Mouse (Mus musculus) layer of hippocampus, postnatal 14 days (tissue): ENCODE data around the gene Pparg. TPM values are rescaled to one million over a fixed set of nuclear protein-coding genes. Genes with fewer than 3 reads are reported as not detected.
A peak's percentile ranks its signal among the peaks of the same experiment; 100 is the strongest.

Experiments used
- DNase-seq, 2 experiments: peaks; one replicate each; pipeline ENCODE4 v3.0.0; 2021 to 2022; ENCODE audit warnings: low spot score in 2 of 2, mixed read lengths in 1 of 2
- long read RNA-seq, 2 experiments: library from polyadenylated mRNA; stranded (forward); transcript quantifications; one replicate each; pipeline ENCODE4 v2.0.0; 2021
- total RNA-seq, 2 experiments: library from RNA; stranded (reverse); gene quantifications; 2 replicates each; pipeline ENCODE4 v1.2.3; 2021

The Pparg gene
- 1 to 10 TPM; 1.2 TPM for total RNA-seq
- long read RNA-seq, experiment 1, partial matches to known transcripts = 1 of 2 reads
- long read RNA-seq, experiment 1, other reads (novel, unspliced or antisense) = 1 of 2 reads
- long read RNA-seq, experiment 2 = 0 reads

DNA sequence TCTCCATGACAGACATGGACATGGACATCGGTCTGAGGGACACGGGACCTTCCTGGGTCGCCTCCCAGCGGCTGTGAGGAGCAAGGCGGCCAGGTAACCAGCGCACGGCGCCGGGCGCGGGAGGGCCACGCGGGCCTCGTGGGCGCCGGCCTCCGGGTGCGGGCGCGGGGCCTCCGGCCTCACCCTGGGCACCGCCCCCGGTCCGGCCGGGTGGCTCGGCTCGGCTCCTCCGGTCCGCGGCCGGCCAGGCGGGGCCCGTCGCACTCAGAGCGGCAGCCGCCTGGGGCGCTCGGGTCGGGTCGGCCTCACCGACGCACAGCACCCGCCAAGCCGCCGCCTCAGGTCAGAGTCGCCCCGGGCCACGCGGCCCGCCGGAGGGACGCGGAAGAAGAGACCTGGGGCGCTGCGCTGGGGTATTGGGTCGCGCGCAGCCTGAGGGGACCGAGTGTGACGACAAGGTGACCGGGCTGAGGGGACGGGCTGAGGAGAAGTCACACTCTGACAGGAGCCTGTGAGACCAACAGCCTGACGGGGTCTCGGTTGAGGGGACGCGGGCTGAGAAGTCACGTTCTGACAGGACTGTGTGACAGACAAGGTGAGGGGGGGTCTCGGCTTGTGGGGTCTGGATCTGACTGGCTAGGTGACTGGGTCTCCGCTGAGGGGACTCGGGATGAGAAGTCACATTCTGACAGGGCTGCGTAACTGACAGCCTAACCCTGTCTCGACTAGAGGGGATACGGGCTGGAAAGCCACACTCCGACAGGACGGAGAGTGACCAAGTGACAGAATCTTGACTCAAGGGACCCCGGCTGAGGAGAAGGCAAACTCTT lies at the start of gene Pparg:
TSS of gene Pparg (plus strand) at position 176 of the 830 bp plus-strand sequence.
- DNase-seq = peak in 1 of 2 experiments; percentile 19

DNA sequence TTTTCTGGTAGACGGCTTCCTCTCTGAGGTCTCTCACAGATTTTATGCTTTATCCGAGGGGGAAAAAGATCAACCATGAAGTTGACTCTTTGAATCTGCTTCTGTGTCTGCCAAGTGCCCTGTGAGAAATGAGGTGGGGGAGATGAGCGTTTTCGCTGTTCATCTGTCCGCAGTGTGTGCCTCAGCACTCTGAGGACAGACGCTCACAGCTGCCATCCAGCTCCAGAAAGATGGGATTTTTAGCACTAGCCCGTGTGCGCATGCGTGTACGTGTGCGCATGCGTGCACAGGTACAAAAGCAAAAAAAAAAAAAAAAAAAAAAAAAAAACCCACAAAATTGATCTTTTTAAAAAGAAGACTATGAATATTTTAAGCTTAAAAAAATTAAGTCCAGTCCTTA lies 48.0 kb upstream of the Pparg start:
- no peak for DNase-seq

DNA sequence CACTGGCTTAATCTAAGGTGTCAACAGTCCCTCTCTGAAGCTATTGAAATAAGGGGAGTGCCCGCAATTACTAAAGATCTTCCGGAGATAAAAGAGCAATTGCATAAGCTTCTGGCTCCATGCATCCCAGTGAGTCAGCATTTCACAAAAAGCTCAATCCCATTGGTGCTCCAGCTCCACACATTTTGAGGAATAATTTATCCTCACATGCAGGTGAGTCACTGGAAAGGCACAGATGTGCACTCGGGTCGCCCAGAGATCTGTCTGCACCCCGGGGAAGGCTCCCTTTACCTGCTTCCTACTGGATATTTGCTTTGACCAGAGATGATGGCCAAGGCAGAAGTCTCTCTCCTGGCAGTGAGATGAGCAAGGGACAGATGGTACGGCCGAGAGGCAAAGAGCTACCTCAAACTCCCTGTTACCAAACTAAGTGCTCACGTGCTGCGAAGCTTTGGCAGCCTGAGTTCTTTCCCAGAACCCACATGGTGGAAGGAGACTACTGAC lies 47.5 kb upstream of the Pparg start:
- DNase-seq = no peak

DNA sequence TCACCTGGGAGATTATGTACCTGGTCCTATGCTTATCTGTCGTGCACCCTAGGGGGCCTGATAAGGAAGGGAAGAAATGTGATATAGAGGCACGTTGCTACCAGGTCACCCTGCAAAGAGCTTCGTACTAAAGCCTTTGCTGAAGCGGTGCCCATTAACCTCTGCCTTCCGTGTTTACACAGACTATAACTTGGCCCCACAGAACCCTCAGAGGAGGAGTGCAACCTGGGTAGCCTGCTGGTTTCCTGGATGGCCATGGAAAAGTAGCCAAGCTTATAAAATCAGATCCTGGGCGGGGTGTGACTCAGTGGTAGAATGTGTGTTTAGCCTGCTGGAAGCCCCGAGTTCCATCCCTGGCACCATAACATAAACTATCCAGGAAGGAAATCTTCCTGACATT lies 46.8 kb upstream of the Pparg start:
- no peak for DNase-seq

DNA sequence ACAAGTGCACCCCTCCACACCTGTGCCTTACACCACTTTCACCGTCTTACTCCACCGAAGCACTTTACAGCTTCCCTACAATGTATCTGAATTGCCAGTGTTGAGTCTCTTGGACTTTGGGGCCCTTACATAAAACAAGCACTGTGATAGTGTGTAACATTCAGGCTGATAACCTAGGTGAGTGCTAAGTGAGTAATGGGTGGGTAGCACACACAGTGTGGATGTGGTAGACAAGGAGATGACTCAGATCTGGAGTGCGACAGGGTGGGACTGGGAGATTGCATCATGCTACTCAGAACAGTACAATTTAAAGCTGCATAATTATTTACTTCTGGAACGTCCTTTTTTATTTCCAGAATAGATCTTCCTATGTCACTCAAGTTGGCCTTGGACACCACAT lies 45.0 kb upstream of the Pparg start:
- no peak for DNase-seq

DNA sequence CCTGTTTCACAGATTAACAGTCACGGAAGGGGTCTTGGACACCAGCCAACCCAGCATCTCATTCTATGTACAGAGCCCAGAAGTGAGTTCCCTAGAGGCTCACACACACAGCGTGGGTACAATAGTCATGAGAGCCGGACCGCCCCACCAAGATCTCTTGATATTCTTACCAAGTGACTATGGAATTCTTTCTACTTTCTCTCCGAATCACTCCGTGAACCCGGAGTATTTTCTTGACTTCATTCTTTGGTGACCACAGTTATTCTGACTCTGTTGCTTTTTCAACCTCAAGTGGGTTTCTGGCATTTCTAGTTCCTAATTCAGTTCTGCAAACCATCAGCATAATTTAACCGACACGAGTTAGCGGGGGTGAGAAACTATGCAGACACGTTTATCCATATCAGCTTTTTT lies 43.9 kb upstream of the Pparg start:
- no peak for DNase-seq

DNA sequence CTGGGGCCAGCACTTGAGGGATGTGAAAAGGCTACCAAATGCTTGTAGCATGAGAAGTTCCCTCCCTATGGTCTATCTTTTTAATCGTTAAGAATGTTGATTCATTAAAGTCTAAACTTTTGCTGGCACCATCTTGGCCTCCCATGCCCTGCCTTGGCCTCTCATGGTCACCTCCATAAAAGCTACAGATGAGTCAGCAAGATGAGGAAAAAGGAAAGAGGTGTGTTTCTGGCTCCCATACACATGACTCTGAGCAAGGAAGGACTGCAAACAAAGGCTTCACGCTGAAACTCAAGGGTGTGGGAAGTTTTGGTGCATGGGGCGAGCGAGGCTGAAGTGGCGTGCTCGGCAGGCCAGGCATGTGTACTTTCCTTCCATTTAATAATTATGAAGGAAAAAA lies 41.9 kb upstream of the Pparg start:
- no peak for DNase-seq

DNA sequence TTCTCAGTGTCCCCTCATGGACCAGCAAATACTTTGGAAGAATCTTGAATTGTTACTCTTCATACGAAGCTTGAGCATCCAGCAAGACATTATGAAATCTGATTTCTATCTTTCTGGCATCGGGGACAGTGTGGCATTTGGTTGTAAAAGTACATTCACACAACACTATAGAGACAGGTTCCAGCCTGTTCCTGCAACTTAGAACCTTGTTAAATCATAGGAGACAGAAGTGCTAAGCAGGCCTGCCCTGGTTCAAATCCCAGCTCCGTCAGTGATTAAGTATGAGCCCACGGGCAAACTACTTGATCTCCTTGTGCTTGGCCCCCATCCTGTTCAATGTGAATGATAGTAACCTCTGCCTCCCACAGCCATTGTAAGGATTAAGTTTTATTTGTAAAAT lies 41.1 kb upstream of the Pparg start:
- DNase-seq = no peak

DNA sequence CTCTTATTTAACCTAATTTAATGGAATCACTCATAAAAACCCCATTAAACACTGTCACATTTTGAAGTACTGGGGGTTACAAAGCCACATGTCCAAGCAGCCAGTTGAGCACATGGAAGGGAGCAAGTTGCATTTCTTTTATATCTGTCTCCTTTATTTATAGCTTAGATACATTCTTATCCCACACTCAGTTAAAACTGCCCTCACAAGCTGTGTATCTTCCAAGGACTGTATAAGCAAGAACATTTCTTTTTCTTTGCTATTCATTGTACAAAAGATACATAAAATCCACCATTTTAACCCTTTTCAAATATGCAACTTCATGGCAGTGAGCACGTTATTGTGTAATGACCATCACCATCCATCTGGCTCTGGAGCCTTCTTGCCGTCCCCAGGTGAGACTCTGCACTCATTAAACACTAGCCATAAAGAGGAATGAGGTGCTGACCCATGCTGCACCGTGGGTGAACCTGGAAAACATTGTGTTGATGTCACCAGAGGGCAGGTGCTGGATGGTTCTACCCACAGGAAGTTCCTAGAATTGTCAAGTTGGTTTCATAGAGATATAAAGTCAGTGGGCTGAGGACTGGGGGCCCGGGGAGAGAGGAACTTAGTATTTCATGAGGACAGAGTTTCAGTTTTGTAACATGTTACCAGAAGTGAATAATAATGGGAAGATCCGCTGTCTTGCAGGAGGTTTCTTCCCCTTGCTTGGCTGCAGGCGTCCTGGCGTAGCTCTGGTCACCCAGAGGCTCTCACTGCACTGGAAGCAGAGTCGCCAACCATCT lies 39.6 kb upstream of the Pparg start:
- DNase-seq = no peak

DNA sequence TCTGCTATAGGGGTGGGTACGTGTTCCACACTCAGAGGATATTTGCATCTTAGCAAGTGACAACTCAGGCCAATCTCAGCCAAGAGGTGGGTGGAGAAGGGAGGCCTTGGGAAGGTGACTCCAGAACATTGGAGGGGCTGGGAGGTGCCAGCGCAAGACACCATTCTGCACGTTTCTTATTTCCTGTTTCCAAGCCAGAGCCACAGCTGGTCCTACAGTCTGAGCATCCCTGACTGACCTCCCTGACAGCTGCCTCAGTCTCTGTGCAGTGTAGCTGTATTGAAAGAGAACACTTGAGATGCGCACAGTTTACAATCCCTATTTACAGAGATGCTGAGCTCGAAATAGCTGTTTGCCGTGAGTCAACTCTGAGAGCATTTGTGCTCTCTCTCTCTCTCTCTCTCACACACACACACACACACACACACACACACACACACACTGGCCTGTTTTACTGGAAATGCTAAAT lies 38.8 kb upstream of the Pparg start:
- DNase-seq = no peak

DNA sequence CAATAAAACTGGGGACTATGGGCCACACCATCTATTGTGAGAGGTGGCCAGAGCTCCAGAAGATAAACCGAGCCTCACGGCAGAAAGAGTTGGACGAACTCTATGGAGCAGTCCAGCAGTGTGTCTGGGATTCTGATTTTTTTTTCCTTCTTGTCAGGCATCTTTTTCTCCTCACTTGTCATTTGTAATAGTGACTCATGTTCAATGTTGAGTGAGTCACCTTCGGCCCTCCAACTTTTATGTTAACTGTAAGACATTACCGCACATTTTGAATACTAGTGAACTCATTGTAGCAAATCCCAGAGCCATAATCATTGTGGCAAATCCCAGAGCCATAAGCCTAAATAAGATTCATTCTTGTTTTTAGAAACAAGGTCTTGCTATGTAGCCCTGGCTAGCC lies 37.8 kb upstream of the Pparg start:
- DNase-seq = no peak

DNA sequence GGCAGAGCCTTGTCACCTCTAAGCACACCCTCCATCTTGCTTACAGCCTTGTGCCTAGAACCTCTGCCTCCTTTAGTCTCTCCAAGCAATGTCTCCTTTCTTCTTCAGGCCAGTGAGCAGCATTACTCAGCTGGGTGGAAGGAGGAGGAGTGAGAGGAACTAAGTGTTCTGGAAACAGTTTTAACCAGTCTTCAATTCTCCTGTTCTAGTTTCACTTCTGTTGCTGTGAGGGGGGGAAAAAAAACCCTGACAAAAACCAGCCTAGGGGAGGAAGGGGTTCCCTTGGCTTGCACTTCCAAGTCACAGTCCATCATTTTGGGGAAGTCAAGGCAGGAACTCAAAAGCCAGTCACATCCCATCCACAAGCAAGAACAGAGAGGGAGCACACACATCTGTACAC lies 29.8 kb upstream of the Pparg start:
- DNase-seq = no peak

DNA sequence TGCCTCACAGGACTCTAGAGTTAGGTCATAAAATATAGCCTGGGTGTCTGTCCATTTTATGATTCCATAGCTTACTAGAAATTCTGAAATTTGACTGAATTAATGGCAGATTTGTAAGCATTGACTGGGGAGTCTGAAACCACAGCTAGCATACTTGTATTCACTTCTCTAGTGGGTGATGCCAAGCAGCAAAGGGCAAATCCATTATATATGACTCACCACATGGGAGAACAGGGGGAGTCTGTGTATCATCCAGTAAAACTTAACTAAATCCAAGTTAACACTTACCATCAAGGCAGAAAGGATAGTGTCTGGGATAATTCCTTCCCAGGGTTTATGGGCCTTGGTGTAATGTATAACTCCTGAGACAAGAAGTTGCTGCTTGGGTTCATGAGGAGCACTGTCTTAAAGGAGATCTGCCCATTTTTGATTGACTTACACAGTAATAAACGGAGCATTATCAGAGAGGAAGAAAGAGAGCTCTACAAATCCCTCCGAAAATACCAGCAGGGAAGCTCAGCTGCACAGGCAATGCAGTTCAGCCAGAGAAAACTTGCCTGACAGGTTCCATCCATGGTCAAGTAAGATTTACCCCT lies 27.6 kb upstream of the Pparg start:
- DNase-seq = no peak

DNA sequence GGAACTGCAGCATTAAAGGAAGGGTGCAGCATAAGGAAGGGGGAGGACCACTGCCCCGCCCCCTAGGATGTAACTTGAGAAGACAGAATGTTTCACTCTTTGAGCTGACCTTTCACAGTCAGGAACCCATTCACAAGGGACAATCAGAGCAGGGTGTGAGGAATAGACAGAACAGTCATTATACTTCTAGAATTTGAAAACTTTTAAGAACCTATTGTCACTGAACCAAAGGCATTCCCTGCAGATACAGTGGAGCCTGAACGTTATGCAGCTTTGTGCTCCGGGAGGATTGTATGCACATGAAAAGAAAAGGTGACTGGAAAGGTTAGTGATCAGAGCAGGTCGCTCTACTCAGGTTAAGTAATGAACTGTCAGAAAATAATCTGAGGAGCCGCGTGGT lies 25.2 kb upstream of the Pparg start:
- DNase-seq = no peak

DNA sequence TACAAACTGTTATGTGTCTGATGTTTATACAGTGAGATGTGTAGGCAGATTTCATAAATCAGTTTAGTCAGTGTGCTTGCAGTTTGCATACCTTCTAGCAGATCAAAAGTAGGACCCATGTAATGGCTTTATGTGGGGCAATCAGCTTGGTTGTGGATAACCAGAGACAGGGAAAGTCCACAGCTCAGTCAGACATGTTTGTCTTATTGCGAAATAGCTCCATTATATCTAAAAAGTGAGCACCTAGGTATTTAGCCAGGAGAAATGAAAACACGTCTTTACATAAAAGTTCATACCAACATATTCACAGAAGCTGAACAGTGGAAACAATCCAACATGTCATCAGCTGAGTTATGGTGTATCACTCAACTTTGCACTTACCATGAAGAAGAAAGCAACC lies 20.7 kb upstream of the Pparg start:
- DNase-seq = no peak

DNA sequence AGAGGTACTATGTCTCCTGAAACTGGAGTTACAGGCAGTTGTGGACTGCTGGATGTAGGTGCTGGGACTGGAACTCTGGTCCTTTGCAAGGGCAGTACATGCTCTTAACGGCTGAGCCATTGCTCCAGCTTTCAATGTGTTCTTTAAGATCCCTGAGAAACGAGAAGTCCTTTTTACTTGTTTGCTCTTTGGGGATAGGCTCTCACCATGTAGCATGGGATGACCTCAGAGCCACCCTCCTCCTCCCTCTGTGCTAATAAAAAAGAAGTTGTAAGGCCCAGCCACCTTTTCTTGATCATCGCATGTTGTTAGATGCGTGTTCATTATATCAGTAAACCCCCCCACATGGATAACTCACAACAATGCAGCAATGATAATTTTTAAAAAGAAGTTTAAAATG lies 17.7 kb upstream of the Pparg start:
- DNase-seq = no peak

DNA sequence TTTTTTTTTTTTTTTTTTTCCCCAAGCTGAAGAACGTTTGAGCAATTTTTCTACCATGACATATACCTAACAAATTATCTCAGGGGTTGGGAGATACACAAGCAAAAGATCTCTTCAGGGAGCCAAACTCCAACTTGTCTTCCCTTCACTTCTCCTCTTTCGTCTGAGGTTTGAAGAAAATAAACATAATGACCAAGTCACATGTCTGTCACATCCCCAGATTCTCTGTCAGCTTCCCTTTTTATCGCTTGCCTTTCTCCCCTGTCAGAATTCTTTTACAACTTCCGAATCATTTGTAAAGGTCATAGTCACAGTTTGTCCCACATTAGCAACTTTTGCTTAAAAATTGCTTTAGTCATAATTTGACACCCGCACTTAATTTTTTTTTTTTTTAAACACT lies 17.2 kb upstream of the Pparg start:
- no peak for DNase-seq

DNA sequence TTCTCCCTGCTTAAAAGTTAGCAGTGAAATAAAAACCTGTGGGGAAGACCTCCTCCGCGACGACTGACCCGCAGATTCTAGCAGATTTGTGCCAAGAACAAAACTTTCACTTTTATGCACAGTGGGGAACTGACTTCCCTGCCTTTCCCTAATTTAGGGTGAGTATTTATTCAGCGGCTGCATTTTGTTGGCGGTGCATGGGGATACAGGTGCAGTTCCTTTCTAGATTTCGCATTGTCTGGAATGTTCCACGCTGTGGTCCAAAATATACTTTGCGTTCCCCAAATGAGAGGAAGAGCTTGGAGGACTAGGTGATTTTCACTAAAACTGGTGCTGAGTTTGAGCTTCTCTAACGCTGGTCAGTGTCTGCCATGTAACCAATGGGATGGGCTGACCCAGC lies 16.6 kb upstream of the Pparg start:
- DNase-seq = no peak

DNA sequence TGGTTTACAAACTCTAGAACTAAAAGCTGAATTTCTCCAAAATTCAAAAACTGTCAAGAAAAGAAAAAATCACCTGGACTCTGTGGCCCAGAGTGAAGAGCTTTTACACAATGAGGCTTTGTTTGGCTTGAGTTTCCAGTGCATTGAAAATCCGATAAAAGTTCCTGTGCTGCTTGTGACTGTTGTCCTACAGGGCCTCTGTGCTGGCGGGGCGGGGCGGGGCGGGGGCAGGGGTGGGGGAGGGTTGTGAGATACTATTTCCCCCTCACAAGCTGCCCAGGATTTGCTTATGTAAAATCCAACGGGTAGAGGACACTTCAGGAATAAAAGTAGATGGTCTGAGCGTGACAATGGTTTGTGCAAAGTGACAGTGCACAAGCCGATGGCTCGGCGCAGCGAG lies 16.2 kb upstream of the Pparg start:
- DNase-seq = no peak

DNA sequence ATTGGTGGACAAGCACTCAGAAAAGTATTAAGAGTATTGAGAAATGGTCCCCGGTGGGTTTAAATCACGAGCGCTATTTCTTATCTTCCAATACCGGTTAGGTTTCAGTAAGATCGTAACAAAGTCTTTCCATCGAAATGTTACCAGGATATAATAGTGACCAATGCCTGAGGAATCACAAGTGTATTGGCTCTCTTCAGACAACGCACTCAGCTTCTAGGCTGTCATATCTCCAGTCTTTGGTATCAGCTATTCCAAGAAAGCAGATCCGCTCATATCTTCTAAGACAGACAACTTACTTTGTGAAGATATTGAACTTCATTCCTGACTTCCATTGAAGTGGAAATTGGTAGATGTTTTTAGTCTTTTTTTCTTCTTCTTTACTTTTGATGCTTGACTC lies 15.7 kb upstream of the Pparg start:
- DNase-seq = no peak

DNA sequence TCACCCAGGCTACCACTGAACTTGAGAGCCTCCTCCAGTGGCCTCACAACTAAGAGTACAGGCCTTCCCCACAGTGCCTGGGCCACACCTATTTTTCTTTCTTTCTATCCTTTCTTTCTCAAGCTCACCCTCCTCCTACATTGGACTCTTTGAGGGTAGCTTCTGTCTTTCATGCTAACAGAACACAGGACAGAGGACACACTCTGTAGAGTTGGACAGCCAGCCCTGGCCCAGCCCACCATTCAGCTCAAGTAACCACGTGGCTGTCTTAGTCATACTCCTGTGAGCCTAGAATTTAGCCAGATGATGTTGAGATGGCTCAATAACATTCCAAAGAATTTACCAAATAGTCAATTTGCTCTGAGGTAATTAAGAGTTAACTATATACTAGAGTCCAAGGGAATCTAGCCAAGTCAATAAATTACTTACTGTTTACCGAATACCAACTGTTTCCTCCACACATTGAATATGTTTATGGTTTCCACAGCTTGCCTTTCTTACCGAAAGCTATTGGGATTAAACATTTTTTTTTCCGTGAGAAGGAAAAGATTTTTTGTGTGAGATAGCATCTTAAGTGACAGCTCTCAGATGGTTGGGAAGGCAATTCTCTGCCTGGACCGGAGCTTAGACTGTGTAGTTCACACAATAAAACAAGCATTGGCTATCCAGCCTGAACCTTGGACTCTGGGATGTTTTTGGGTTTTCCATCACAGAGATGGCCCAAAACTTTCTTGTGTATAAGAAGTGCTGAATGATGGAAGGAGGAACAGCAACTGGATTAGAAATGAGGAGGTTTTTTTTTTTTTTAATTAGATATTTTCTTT lies 10.9 kb upstream of the Pparg start:
- DNase-seq = no peak
